Mouse (Mus musculus): ENCODE data around the gene Ccdc71l. TPM values are rescaled to one million over a fixed set of nuclear protein-coding genes. Genes with fewer than 3 reads are reported as not detected.

The Ccdc71l gene
- polyA plus RNA-seq (2016; fragmentation: Nextera tagmentation; extraction: Ambion mirVana): 1.7 and 2.1 TPM in 2 replicates

GRCm38 (mm10) chr12:32378528-32379295 lies at the start of gene Ccdc71l:
Ccdc71l (plus strand) TSS chr12:32378704.
- H3K9me3 ChIP-seq (replicated peaks): no peaks in the 10 kb centered on the region
- peak within 1 kb of the TSS; percentile 82 for H3K4me3 ChIP-seq
- H3K27ac ChIP-seq (replicated peaks): peak within 1 kb of the TSS; percentile 97
- peaks cover 7% of the 10 kb centered on the region for H3K36me3 ChIP-seq
- peak; percentile 89 for DNase-seq (ENCODE audit: low spot score)
- H3K27me3 ChIP-seq (ENCODE audit: low read depth, poor library complexity, severe bottlenecking): no peaks in the 10 kb centered on the region
- WGBS: under 1% methylated on average over 78 of the region's 78 CpGs
- H3K4me1 ChIP-seq: peaks cover 23% of the 10 kb centered on the region

GRCm38 (mm10) chr12:32339078-32339477 lies 39.4 kb upstream of the Ccdc71l start:
- WGBS: 42% methylated on average over 1 of the region's 1 CpGs
- no peak overlapping the region for H3K4me3 ChIP-seq
- no peak for DNase-seq (ENCODE audit: low spot score)
- H3K4me1 ChIP-seq: no peaks in the 10 kb centered on the region
- H3K36me3 ChIP-seq: no peaks in the 10 kb centered on the region
- no peaks in the 10 kb centered on the region for H3K9me3 ChIP-seq (replicated peaks)
- no peak overlapping the region for H3K27ac ChIP-seq (replicated peaks)
- H3K27me3 ChIP-seq (ENCODE audit: low read depth, poor library complexity, severe bottlenecking): no peaks in the 10 kb centered on the region

DNA sequence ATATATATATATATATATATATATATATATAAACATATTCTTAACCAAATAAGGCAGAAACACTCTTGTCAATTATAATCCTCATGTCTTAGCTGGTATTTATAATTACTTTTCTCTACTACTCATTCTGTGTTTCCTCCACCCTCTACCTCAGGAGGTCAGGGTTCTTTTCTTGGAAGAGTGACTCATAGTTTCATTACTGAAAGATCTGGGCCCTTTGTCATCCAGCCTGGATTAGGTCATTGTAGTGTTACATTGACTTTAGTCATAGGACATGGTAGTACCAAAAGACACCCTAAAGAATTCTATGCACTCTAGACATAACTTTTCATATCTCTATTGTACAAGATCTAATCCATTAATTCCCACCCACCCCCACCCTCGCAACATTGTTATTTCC lies 35.0 kb upstream of the Ccdc71l start:
- Histone ChIP-seq H3K4me3 (no peak overlapping the region), H3K9me3 (replicated peaks) (no peaks in the 10 kb centered on the region), H3K36me3 (no peaks in the 10 kb centered on the region), H3K27ac (replicated peaks) (no peak overlapping the region), H3K27me3 (ENCODE audit: low read depth, poor library complexity, severe bottlenecking) (no peaks in the 10 kb centered on the region), H3K4me1 (no peaks in the 10 kb centered on the region)
- WGBS: 81% methylated on average over 1 of the region's 1 CpGs
- no peak for DNase-seq (ENCODE audit: low spot score)

DNA sequence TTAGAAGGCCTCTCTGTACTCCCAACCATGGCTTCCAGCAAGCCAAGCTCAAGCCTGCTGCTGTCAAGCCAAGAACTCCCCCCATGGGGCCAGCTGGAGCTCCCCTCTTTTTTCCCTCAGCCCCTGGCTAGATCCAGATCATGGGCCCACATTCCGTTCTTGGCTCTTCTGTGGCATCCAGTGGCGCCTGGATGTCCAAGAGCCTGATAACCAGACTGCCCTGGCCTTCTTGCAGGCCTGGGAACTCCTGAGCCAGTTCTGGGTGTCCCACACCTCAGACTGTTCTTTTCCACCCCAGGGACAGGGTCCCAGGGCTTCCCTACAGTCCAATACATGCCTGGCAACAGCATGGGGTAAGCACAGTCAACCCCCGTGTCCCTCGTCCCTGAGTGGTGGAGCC lies 32.4 kb upstream of the Ccdc71l start:
- Histone ChIP-seq H3K27ac (replicated peaks) (no peak overlapping the region), H3K4me1 (no peaks in the 10 kb centered on the region), H3K4me3 (no peak overlapping the region), H3K9me3 (replicated peaks) (no peaks in the 10 kb centered on the region), H3K36me3 (no peaks in the 10 kb centered on the region), H3K27me3 (ENCODE audit: low read depth, poor library complexity, severe bottlenecking) (no peaks in the 10 kb centered on the region)
- WGBS: 86% methylated on average over 4 of the region's 4 CpGs
- no peak for DNase-seq (ENCODE audit: low spot score)

DNA sequence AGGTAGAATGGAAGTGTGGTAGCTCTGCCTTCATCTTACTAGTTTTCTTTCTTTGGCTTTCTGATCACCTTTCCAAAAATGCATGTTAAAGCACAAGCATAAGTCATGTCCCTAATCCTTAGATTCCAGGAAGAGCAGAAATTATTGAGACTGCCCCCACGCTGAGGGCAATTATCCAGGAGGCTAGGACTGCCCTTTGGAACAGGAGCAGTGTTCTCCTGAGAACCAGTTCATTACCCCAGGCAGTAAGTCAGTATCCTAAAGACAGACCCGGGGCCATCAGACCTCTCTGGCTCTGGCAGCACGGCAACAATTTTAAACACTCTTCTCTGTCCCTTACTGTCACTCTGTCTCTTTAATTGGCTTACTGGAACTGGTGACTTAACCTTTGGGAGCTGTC lies 30.0 kb upstream of the Ccdc71l start:
- Histone ChIP-seq H3K9me3 (replicated peaks) (no peaks in the 10 kb centered on the region), H3K4me3 (no peak overlapping the region), H3K27me3 (ENCODE audit: low read depth, poor library complexity, severe bottlenecking) (no peaks in the 10 kb centered on the region), H3K4me1 (no peaks in the 10 kb centered on the region), H3K36me3 (no peaks in the 10 kb centered on the region), H3K27ac (replicated peaks) (no peak overlapping the region)
- DNase-seq (ENCODE audit: low spot score): no peak
- 83% methylated on average over 3 of the region's 3 CpGs for WGBS

DNA sequence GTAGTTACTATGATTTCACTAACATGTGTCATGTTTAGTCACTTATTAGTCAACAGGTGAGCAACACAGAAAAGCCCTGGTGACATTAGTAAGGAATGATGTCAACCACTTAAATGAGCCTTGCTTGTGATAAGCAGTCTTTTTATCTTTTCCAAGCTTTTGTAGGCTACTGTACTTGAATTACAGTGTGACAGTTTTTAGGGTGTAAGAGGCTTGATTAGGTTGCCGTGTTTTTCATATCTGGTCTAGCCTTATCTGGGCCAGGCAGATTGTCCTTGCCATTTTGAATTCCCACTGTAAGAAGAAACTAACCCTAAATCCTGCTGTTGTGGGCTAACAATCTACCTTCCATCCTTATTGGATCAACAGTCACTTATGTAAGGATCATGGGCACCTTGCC lies 26.6 kb upstream of the Ccdc71l start:
- 89% methylated on average over 1 of the region's 1 CpGs for WGBS
- Histone ChIP-seq H3K4me1 (no peaks in the 10 kb centered on the region), H3K9me3 (replicated peaks) (peaks cover 6% of the 10 kb centered on the region; the same call in 1 of the 2 replicates), H3K4me3 (no peak overlapping the region), H3K27me3 (ENCODE audit: low read depth, poor library complexity, severe bottlenecking) (no peaks in the 10 kb centered on the region), H3K27ac (replicated peaks) (no peak overlapping the region), H3K36me3 (no peaks in the 10 kb centered on the region)
- no peak for DNase-seq (ENCODE audit: low spot score)

- Histone ChIP-seq H3K4me1 (peaks cover 23% of the 10 kb centered on the region), H3K27ac (replicated peaks) (peak overlapping the region; percentile 97), H3K36me3 (peaks cover 7% of the 10 kb centered on the region), H3K9me3 (replicated peaks) (no peaks in the 10 kb centered on the region), H3K4me3 (peak overlapping the region; percentile 82), H3K27me3 (ENCODE audit: low read depth, poor library complexity, severe bottlenecking) (no peaks in the 10 kb centered on the region)
- WGBS: under 1% methylated on average over 67 of the region's 67 CpGs
- peak; percentile 85 for DNase-seq (ENCODE audit: low spot score)
Observed at GRCm38 (mm10) chr12:32379296-32379725, 807 bp downstream of the Ccdc71l start.

- 6% methylated on average over 28 of the region's 28 CpGs for WGBS
- Histone ChIP-seq H3K36me3 (peaks cover 7% of the 10 kb centered on the region), H3K4me1 (peaks cover 23% of the 10 kb centered on the region), H3K9me3 (replicated peaks) (no peaks in the 10 kb centered on the region), H3K4me3 (peak overlapping the region; percentile 82), H3K27me3 (ENCODE audit: low read depth, poor library complexity, severe bottlenecking) (no peaks in the 10 kb centered on the region), H3K27ac (replicated peaks) (peak overlapping the region; percentile 97)
- no peak for DNase-seq (ENCODE audit: low spot score)
Observed at GRCm38 (mm10) chr12:32379731-32380130, 1.2 kb downstream of the Ccdc71l start.

DNA sequence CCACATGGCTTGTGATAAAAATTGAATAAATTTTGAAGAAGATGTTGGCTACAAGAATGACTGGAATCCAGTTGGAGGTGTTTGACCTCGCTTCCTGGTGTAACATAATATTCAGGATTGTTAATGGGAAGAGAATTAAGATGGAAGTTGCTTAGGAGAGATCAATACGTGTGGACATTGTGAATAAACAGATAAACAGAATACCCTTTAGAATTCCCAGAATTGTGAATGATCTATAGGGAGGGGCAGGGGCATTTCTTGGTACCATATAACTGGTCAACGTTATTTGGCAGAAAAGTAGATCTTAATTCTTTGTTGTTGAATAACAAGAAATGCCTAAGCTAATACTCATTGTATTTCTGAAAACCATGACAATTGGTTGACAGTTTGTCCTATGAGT lies 2.0 kb downstream of the Ccdc71l start:
- 78% methylated on average over 3 of the region's 3 CpGs for WGBS
- H3K4me1 ChIP-seq: peaks cover 23% of the 10 kb centered on the region
- no peak for DNase-seq (ENCODE audit: low spot score)
- peaks cover 7% of the 10 kb centered on the region for H3K36me3 ChIP-seq
- no peaks in the 10 kb centered on the region for H3K27me3 ChIP-seq (ENCODE audit: low read depth, poor library complexity, severe bottlenecking)
- peak overlapping the region; percentile 82 for H3K4me3 ChIP-seq
- H3K27ac ChIP-seq (replicated peaks): no peak overlapping the region
- no peaks in the 10 kb centered on the region for H3K9me3 ChIP-seq (replicated peaks)

- Histone ChIP-seq H3K4me1 (peaks cover 23% of the 10 kb centered on the region), H3K27ac (replicated peaks) (no peak overlapping the region), H3K9me3 (replicated peaks) (no peaks in the 10 kb centered on the region), H3K27me3 (ENCODE audit: low read depth, poor library complexity, severe bottlenecking) (no peaks in the 10 kb centered on the region), H3K4me3 (peak overlapping the region; percentile 82), H3K36me3 (peaks cover 7% of the 10 kb centered on the region)
- DNase-seq (ENCODE audit: low spot score): no peak
- WGBS: 94% methylated on average over 2 of the region's 2 CpGs
Observed at GRCm38 (mm10) chr12:32381011-32381410, 2.5 kb downstream of the Ccdc71l start.

DNA sequence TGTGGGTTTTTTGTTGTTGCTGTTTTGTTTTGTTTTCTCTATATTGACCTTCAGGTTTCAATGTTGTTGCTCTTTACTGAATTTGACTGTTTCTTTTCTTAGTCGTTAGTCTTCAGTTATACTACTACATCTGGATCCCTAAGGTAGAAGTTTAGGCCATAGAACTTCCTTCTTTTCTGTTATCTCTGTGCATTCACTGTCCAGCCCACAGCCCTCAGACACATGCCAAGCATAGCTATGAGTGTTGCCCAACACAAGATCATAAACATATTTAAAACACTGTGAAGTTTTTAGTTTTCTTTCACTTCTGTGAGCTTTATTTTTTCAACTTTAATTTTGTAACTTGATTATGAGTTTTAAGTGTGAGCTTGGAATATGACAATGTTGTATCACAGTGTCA lies 41.0 kb downstream of the Ccdc71l start:
- Histone ChIP-seq H3K4me3 (no peak overlapping the region), H3K36me3 (no peaks in the 10 kb centered on the region), H3K4me1 (no peaks in the 10 kb centered on the region), H3K27me3 (ENCODE audit: low read depth, poor library complexity, severe bottlenecking) (no peaks in the 10 kb centered on the region), H3K9me3 (replicated peaks) (no peaks in the 10 kb centered on the region), H3K27ac (replicated peaks) (no peak overlapping the region)
- 92% methylated on average over 1 of the region's 1 CpGs for WGBS
- DNase-seq (ENCODE audit: low spot score): no peak

- Histone ChIP-seq H3K9me3 (replicated peaks) (no peaks in the 10 kb centered on the region), H3K36me3 (no peaks in the 10 kb centered on the region), H3K4me1 (no peaks in the 10 kb centered on the region), H3K27me3 (ENCODE audit: low read depth, poor library complexity, severe bottlenecking) (no peaks in the 10 kb centered on the region), H3K4me3 (no peak overlapping the region), H3K27ac (replicated peaks) (no peak overlapping the region)
- DNase-seq (ENCODE audit: low spot score): no peak
Observed at GRCm38 (mm10) chr12:32427832-32428231, 49.3 kb downstream of the Ccdc71l start.

DNA sequence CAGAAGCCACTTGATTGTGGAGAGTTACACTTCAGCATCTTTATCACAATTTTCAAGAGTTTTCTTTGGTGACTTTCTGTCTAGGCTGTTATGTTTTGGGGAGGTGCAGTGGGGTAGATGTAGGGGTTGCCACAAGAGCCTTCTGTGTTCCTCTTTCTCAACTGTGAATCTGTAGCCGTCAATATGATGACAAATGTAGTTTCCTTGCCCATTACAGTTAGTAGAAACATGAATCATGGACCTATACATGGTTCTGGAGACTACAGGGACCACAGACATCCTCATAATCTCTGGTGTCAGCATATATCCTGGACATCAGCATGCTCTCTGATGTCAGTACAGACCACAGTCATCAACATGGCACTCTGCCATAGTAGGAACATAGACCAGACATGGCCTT lies 52.5 kb downstream of the Ccdc71l start:
- DNase-seq (ENCODE audit: low spot score): no peak
- Histone ChIP-seq H3K4me1 (no peaks in the 10 kb centered on the region), H3K4me3 (no peak overlapping the region), H3K36me3 (no peaks in the 10 kb centered on the region), H3K9me3 (replicated peaks) (no peaks in the 10 kb centered on the region), H3K27ac (replicated peaks) (no peak overlapping the region), H3K27me3 (ENCODE audit: low read depth, poor library complexity, severe bottlenecking) (no peaks in the 10 kb centered on the region)
- 52% methylated on average over 1 of the region's 1 CpGs for WGBS
